Mouse (Mus musculus) left cerebral cortex, adult 2 months (tissue): Measurements from ENCODE around the gene Scnn1g. TPM values are rescaled to one million over a fixed set of nuclear protein-coding genes. Genes with fewer than 3 reads are reported as not detected.

ENCODE experiments used
- DNase-seq, 2 experiments: peaks; one replicate each; pipeline ENCODE4 v3.0.0; 2021 to 2022; ENCODE audit warnings: low spot score in 2 of 2, mixed read lengths in 1 of 2; ENCODE audit errors: extremely low spot score in 1 of 2
- H3K27ac ChIP-seq: fragments of 200-600 bp; 2 replicates; pipeline ENCODE4 v1.8.1; 2022
- H3K4me3 ChIP-seq: fragments of 200-600 bp; 2 replicates; pipeline ENCODE4 v1.8.1; 2022
- CTCF ChIP-seq: fragments of 200-600 bp; IDR thresholded peaks from 2 replicates; pipeline ENCODE4 v1.8.1; 2022; ENCODE audit warnings: antibody characterized with exemption, mild to moderate bottlenecking, moderate library complexity
- intact Hi-C: fragments of 180-260 bp; cut with DNase I; formaldehyde crosslinking; loops from one replicate; pipeline ENCODE4 v1.15.1; 2025
- long read RNA-seq, 2 experiments: library from polyadenylated mRNA; stranded (forward); transcript quantifications; one replicate each; pipeline ENCODE4 v2.0.0; 2021; ENCODE audit warnings: borderline mapping rate in 2 of 2
- total RNA-seq, 2 experiments: library from RNA; stranded (reverse); gene quantifications; 2 replicates each; pipeline ENCODE4 v1.2.3; 2021

Scnn1g gene
- under 1 TPM; 0.11 to 0.12 TPM for total RNA-seq
- long read RNA-seq, experiment 1, result 0 reads
- long read RNA-seq, experiment 2, result 0 reads

GRCm38 (mm10) chr7:121734171-121734831 lies at the start of gene Scnn1g:
Gene Scnn1g, plus strand, starts transcription at chr7:121734479.
- H3K4me3 ChIP-seq, result peak within 1 kb of the TSS; percentile 52
- H3K27ac ChIP-seq, result no peak within 1 kb of the TSS
- peak; percentile 99 for TF ChIP-seq CTCF
- DNase-seq, result peak; percentile 84
- intact Hi-C loops, result loop anchor here (1.0 kb wide), 1 partner anchor 230 kb away; no protein-coding TSS in a partner anchor

- intact Hi-C loops, result no loop called here
- H3K4me3 ChIP-seq, result no peak overlapping the region
- H3K27ac ChIP-seq, result no peak overlapping the region
- DNase-seq, result no peak
- no peak for TF ChIP-seq CTCF
These were observed 48.9 kb upstream of the Scnn1g start for GRCm38 (mm10) chr7:121685140-121685984.

DNA sequence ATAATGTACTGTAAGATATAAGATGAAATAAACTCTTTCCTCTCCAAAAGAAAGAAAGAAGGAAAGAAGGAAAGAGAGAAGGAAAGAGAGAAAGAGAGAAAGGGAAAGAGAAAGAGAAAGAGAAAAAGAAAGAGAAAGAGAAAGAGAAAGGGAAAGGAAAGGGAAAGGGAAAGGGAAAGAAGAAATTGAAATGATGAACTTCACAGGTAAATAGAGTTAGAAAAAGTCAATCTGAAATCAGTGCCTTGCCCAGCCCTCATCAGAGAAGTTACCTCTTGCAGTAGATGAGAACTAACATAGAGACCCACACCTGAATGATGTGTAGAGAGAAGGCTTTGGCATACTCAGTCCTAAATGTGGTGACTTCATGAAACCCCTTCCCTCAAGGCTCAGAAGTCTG lies 44.9 kb upstream of the Scnn1g start:
- intact Hi-C loops, result no loop called here
- Histone ChIP-seq H3K4me3 (no peak overlapping the region), H3K27ac (no peak overlapping the region)
- DNase-seq, result no peak
- TF ChIP-seq CTCF, result no peak

DNA sequence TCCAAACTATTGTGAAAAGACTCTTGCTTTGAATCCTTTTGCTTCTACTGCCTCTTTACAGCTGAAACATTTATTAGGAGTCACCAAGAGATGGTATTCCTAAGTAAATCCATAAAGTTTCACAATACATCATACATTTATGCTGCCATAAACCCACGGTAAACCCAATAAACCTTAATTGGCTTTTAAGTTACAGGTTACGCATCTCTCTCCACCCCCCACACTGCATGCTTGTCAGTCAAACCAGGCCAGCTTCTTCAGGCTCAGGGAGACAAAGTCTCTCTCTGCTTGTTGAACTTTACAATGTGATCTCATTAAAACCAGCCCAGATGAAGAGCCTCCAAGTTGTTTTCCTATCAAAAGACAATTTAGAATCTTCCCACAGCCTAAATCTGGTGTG lies 42.5 kb upstream of the Scnn1g start:
- no peak for DNase-seq
- TF ChIP-seq CTCF, result no peak
- no peak overlapping the region for H3K4me3 ChIP-seq
- no peak overlapping the region for H3K27ac ChIP-seq
- intact Hi-C loops, result no loop called here

DNA sequence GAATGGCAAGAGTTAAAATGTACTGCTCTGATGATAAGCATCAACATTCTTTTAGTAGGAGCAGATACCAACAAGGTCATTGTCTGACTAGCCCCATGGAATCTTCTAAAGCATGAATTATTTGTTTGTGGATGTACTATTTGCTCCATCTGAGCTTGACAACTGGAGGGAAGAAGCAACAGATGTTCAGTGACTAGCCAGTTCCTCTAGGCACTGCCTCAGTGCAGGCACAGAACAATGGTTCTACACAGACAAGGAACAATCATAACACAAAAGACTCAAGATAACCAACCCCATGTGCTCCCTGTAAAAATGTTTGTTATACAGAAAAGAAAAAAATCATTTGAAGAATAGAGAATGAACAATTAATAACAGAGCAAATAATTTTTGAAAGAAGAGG lies 37.1 kb upstream of the Scnn1g start:
- Histone ChIP-seq H3K4me3 (no peak overlapping the region), H3K27ac (no peak overlapping the region)
- TF ChIP-seq CTCF, result no peak
- no peak for DNase-seq
- intact Hi-C loops, result no loop called here

GRCm38 (mm10) chr7:121697574-121697973 lies 36.7 kb upstream of the Scnn1g start:
- intact Hi-C loops, result no loop called here
- TF ChIP-seq CTCF, result no peak
- H3K4me3 ChIP-seq, result no peak overlapping the region
- no peak for DNase-seq
- peak overlapping the region; percentile 25; the same call in 1 of the 2 replicates for H3K27ac ChIP-seq

DNA sequence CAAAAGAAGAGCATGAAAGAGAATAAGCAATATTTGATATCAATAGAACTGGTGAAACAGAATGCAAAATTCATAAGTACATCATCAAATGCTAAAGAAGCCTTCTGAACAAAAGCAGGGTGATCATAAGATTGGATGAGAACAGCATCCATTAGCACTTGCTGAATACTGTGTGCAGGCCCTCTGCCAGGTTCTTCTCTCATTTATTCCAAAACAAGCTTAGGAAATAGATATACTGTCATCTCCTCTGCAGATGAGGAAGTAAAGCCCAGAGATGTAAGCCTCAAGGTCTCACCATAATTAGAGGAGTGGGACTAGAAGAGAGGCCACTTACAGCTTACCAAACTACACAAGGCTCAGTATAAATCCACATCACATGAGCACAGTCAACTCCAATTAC lies 35.1 kb upstream of the Scnn1g start:
- no peak for TF ChIP-seq CTCF
- intact Hi-C loops, result no loop called here
- no peak for DNase-seq
- Histone ChIP-seq H3K4me3 (no peak overlapping the region), H3K27ac (no peak overlapping the region)

- intact Hi-C loops, result no loop called here
- DNase-seq, result no peak
- no peak overlapping the region for H3K4me3 ChIP-seq
- no peak overlapping the region for H3K27ac ChIP-seq
- TF ChIP-seq CTCF, result no peak
These were observed 33.8 kb upstream of the Scnn1g start for GRCm38 (mm10) chr7:121700480-121700879.

- no peak for TF ChIP-seq CTCF
- no peak overlapping the region for H3K4me3 ChIP-seq
- H3K27ac ChIP-seq, result no peak overlapping the region
- intact Hi-C loops, result no loop called here
- DNase-seq, result no peak
These were observed 32.3 kb upstream of the Scnn1g start for GRCm38 (mm10) chr7:121701983-121702382.

DNA sequence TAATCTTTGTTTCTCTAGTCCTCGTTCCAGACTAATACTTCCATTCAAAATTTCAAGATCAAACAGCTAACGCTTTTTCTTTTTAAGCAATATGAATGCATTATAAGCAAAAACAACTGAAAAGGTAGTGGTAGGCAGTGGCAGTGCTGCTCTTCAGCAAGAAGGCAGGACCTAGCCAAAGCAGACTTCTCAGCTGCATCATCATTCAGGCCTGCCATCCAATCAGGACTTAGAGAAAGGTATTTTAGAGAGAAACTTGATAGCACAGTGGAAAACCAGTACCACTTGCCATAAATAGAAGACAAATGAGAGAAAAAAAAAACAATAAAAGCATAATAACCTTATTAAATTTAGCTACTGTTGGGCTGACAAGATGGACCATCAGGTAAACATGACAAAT lies 29.2 kb upstream of the Scnn1g start:
- DNase-seq, result no peak
- intact Hi-C loops, result no loop called here
- no peak overlapping the region for H3K27ac ChIP-seq
- peak overlapping the region; percentile 89 for H3K4me3 ChIP-seq
- no peak for TF ChIP-seq CTCF

DNA sequence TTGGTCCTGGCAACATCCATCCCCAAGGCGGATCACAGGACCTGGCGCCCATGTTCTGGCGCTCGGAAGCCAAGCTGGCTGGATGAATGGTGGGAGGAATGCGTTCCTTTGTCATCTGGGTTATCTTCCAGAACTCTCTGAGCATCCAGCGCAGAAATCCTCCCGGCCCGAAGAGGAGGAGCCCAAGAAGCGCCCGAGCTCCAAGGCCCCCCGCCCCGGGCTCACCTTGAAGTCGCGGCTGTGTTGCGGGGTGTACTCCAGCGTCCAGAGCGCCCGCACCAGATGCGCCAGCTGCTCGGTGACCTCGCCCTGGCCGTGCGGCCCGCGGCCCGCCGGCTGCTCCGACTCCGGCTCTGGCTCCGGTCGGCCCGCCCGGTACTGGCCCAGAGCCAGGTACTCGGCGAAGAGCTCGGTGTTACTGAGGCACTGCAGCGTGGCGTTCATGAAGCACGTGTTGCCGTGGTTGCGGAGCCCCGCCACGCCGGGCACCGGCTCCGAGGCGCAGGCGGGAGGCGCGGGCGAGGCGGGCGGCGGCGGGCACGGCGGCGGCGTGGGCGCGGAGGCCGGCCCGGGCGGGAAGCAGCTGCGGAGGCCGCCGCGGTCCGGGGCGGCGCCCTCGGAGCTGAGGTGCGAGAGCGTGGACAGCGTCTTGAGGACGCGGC lies 27.7 kb upstream of the Scnn1g start:
- no peak for TF ChIP-seq CTCF
- H3K4me3 ChIP-seq, result peak overlapping the region; percentile 89
- intact Hi-C loops, result no loop called here
- H3K27ac ChIP-seq, result peak overlapping the region; percentile 50
- DNase-seq, result peak; percentile 41 to 67

GRCm38 (mm10) chr7:121707073-121707667 lies 27.1 kb upstream of the Scnn1g start, which contains the start of gene Usp31:
Gene Usp31, minus strand, starts transcription at chr7:121707253.
- peak; percentile 94 to 95 for DNase-seq
- intact Hi-C loops, result no loop called here
- TF ChIP-seq CTCF, result no peak; the same call in 1 of the 2 replicates
- Histone ChIP-seq H3K27ac (peak within 1 kb of the TSS; percentile 87), H3K4me3 (peak within 1 kb of the TSS; percentile 89)
